Mouse (Mus musculus) layer of hippocampus, adult 9-10 months (tissue): ENCODE results near the gene Alg9.
A peak's percentile ranks its signal among the peaks of the same experiment; 100 is the strongest.

Experiments
- DNase-seq: peaks from one replicate; pipeline ENCODE4 v3.0.0; 2022; ENCODE audit warnings: low spot score

Gene Alg9

GRCm38 (mm10) chr9:50852634-50853349, 78.0 kb downstream of the Alg9 start:
- DNase-seq: no peak

DNA sequence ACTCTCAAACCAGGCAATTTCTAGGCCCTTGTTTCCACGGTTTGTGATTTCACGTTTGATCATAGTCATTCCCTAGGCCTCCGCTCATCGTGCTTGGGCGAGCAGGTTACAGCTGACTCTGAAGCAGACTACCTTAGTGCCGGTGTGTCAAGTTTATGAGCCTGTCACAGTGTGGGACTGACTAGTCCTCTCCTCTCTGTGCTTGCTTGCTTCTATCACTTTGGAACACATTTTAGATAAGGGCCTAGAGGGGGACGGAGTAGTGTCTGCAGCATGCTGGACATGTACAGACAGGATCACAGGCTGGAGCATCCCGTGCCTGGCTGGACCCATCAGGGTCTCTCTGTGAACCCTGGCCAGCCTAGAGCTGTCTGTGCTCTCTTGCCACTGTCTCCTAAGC, 79.6 kb downstream of the Alg9 start:
- DNase-seq: no peak

DNA sequence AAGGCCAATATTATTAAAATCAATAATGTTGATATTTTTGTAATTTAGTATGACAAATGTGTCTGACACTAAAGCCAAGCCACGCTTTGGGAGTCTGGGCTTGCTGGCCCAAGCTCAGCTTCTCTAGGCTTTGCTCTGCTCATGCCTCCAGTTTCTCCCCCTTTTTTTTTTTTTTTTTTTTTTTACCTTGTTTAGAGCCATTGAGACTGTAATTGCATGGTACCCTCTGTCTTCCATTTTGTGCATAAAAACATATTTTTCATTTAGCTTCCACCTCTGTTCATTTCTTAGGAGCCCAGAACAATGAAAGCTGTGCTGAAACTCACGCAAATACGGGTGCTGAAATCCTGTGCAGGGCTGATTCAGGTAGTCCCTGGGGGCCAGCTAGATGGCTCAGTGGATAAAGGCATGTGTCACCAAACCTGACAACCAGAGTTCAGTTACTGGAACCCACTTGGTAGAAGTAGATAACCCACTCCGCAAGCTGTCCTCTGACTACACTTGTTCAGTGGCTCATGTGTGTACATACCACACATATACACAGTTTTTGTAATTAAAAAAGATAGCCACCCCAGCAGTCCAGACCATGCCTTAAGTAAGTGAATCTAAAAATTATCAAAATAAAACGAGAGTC, 80.4 kb downstream of the Alg9 start:
- DNase-seq: no peak

DNA sequence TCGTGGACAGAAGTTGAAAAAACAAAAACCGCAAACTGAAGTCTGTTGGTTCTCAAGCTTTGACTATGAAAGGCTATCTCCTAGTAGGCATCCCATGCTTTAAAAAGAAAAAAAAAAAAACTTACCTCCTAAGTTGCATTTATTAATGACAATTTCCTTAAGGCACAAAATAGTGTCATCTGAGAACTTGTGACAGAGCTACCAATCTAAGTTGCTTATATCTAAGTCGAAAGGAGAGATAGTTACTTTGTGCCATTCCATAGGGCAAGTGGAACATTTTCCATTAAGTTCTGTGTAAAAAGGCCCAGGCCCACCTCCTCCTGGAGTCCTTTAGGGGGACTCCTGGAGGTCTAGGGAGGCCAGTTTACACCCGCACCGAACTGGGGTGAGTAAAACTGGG, 81.0 kb downstream of the Alg9 start:
- DNase-seq: no peak

GRCm38 (mm10) chr9:50856341-50857081, 81.7 kb downstream of the Alg9 start:
- peak; percentile 85 for DNase-seq

- DNase-seq: no peak
Observed at GRCm38 (mm10) chr9:50857082-50857641, 82.3 kb downstream of the Alg9 start.

DNA sequence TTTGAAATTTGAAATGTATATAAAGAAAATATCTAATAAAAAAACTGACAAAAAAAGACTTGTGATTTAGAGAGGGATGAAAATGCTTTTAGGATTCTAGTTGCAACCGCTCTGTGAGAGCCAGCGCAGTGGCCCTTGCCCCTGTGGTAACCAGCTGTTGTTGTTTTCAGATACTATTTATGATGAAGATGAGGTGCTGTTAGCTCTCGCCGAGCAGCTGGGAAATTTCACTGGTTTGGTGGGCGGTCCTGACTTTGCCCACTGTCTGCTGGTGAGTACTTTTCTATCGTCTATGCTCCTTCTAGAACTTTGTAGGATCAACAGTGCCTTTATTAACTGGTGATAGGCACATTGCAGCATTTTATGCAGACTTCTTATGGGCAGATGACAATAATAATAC, 83.9 kb downstream of the Alg9 start:
- no peak for DNase-seq

- DNase-seq: peak; percentile 47
Observed at GRCm38 (mm10) chr9:50861119-50861839, 86.5 kb downstream of the Alg9 start.

- no peak for DNase-seq
Observed at GRCm38 (mm10) chr9:50863824-50864223, 89.0 kb downstream of the Alg9 start.

- DNase-seq: no peak
Observed at GRCm38 (mm10) chr9:50864877-50865276, 90.1 kb downstream of the Alg9 start.

- no peak for DNase-seq
Observed at GRCm38 (mm10) chr9:50865803-50866202, 91.0 kb downstream of the Alg9 start.

DNA sequence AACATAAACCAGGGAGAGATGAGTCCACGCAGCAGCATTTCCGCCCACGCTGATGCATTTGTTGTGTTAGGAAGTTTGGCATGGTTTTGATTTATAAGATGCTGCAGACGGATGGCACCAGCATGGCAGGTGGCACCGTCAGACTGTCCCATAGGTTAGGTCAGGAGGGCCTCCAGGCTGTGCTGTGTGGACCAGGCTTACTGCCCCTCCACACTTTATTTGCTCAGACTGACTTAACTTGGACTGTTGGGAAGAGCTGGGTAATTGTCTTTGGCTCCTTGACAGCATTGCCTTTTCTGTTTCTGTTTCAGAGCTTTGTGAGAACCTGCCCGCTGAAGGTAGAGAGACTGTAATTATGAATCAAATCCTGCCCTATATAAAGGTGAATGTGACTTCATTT, 92.2 kb downstream of the Alg9 start:
- no peak for DNase-seq

DNA sequence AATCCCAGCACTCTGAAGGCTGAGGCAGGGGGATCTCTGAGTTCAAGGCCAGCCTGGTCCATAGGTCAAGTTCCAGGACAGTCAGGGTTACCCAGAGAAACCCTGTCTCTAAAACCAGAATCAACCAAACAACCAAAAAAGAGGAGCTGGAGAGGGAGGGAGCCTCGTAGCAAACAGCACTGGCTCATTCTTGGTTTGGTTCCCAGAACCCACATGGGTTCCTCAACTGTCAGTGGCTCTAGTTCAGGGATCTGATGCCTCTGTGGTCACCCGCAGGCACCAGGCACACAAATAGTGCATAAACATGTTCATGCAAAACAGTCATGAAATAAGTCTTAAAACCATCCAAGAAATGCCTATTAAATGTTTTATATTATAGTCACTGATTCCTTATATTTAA, 93.4 kb downstream of the Alg9 start:
- DNase-seq: no peak

- no peak for DNase-seq
Observed at GRCm38 (mm10) chr9:50873210-50873609, 98.4 kb downstream of the Alg9 start.

DNA sequence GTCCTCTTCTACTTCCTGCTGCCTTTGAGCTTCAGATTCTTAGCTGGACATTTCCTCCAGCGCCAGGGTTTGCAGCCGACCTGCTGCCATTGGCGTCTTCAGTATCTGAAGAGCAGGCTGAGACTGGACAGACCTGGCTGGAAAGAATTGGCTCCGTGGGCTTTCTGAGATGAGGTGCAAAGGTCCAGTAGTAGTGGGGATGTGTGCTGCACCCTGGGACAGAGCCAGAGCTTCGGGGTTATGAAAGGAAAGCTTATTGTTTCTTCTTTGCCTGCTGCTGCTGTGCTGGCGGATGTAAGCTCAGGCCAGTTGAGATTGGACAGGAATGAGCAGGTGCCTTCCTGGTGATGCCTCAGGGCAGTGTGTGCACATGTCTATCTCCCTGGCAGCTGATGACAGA, 99.2 kb downstream of the Alg9 start:
- DNase-seq: no peak

DNA sequence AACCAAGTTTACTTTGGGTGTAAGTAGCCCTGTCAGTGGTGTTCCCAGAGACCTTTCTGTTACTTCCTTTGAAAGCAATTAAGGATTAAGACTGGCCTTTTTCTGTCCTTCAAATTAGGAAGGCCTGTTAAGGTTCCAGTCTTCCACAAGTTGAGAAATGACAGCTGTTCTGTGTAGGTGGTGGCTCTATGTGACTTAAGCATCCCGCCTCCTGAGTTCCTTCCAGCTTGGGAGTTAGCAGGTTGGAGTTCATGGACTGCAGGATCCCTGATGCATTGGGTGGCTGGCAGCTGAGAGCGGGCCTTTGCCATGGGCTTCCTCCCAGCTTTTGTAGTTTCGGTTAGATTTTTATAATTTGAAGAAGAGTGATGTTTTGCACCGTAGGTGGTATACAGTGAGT, 100.7 kb downstream of the Alg9 start:
- DNase-seq: no peak

- DNase-seq: no peak
Observed at GRCm38 (mm10) chr9:50876287-50876686, 101.5 kb downstream of the Alg9 start.

- DNase-seq: no peak
Observed at GRCm38 (mm10) chr9:50877431-50877830, 102.6 kb downstream of the Alg9 start.

DNA sequence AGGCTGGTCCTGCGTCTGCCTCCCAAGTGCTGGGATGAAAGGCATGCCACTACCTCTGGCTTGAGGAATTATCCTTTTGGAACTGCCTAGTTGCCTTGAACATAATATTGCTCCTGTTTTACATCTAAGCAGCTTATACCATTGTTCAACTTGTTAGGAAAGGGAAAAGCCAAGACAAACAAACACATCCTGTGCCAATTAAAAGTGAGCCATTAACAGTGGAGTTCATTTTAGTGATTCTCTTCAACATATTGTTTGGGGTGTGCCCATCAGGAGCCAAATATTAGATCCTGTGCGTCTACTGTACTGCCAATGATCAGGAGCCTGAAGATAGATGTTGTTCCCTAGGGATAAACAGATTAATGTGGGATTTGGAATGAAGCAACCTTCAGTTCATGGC, 107.4 kb downstream of the Alg9 start:
- no peak for DNase-seq

DNA sequence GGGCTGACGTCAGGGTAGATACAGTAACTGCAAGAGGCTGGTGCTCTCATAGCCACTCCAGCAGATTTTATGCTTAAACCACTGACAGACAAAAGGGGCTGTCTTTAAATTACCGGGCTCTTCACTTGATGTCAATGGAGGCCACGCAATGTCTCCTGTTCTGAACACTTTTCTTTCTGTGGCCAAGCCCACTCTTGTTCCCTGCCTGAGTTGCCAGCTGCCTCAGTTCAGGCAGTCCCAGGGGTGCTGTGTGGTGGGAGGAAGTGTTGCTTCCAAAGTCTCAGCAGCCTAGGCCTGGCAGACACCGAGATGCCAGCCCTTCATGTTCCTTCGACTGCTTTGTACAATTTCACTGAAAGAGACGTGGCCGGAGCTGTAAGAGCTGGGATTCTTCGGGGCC, 109.3 kb downstream of the Alg9 start:
- DNase-seq: no peak

- peak; percentile 50 for DNase-seq
Observed at GRCm38 (mm10) chr9:50884741-50885599, 110.2 kb downstream of the Alg9 start.
